In genomic region chr4:81953023-81953422, GRCm38 (mm10) we compare ENCODE assay signal across 15 mouse cellular contexts.
"Had no signal": no experiment of that assay in that cellular context is flagged by ENCODE, and none has a peak within 500 bp of the region (broad histone marks: within the 10 kb centered on the region; RNA-seq: fewer than 3 reads in every experiment).

No protein-coding gene starts in this region.

- H3K4me1 ChIP-seq: liver, embryonic 15.5 days; neural tube, embryonic 12.5 days; stomach, embryonic 15.5 days had no signal

- H3K27me3 ChIP-seq: limb, embryonic 12.5 days; liver, embryonic 15.5 days; neural tube, embryonic 12.5 days; stomach, embryonic 15.5 days had no signal

- ATAC-seq: lung, postnatal 0 days had no signal

- H3K4me3 ChIP-seq: limb, embryonic 12.5 days; liver, embryonic 15.5 days; neural tube, embryonic 12.5 days; stomach, embryonic 15.5 days had no signal

- H3K27ac ChIP-seq: limb, embryonic 12.5 days; liver, embryonic 15.5 days; neural tube, embryonic 12.5 days; stomach, embryonic 15.5 days had no signal

- DNase-seq: kidney, adult 2 months; kidney, postnatal 14 days; layer of hippocampus, postnatal 36 days; lung, adult 2 months; lung, postnatal 36 days; midbrain, embryonic 14.5 days; right cerebral cortex, postnatal 14 days; thymus, adult 2 months; thymus, postnatal 25 days had no signal

- H3K9me3 ChIP-seq: limb, embryonic 12.5 days; liver, embryonic 15.5 days; stomach, embryonic 15.5 days had no signal

- H3K4me2 ChIP-seq: limb, embryonic 12.5 days; liver, embryonic 11.5 days; liver, embryonic 15.5 days; neural tube, embryonic 12.5 days; stomach, embryonic 15.5 days had no signal

- H3K9ac ChIP-seq: limb, embryonic 12.5 days; liver, embryonic 15.5 days; neural tube, embryonic 12.5 days; stomach, embryonic 15.5 days had no signal

- H3K36me3 ChIP-seq: limb, embryonic 12.5 days; liver, embryonic 15.5 days; neural tube, embryonic 12.5 days; stomach, embryonic 15.5 days had no signal
